Mouse (Mus musculus): Measurements from ENCODE around the gene Carhsp1. TPM values are rescaled to one million over a fixed set of nuclear protein-coding genes. Genes with fewer than 3 reads are reported as not detected.

The Carhsp1 gene
- polyA plus RNA-seq (2012; rRNA removed; ENCODE audit: low replicate concordance): 117 and 125 TPM in 2 replicates

GRCm38 (mm10) chr16:8671551-8672349 lies at the start of gene Carhsp1:
TSS of gene Carhsp1 (minus strand) at chr16:8672155.

GRCm38 (mm10) chr16:8680470-8680869 lies 8.5 kb upstream of the Carhsp1 start, which contains the start of gene Gm5767:
TSS of gene Gm5767 (plus strand) at chr16:8680770.

GRCm38 (mm10) chr16:8637217-8638051 lies 34.5 kb downstream of the Carhsp1 start, which contains the start of the genes Pmm2 and Tmem186:
TSS of gene Pmm2 (plus strand) at chr16:8637674.
TSS of gene Tmem186 (minus strand) at chr16:8637712.

Other genes starting within 250 kb of the Carhsp1 start
- not detected in 2 replicates for gene Tmem114, start 247.0 kb downstream of the Carhsp1 start, polyA plus RNA-seq (2012; rRNA removed; ENCODE audit: low replicate concordance)
- 24.4 and 65.7 TPM in 2 replicates for gene Mettl22, start 201.4 kb downstream of the Carhsp1 start, polyA plus RNA-seq (2012; rRNA removed; ENCODE audit: low replicate concordance)
- 3.3 and 6.9 TPM in 2 replicates for gene Abat, start 158.7 kb downstream of the Carhsp1 start, polyA plus RNA-seq (2012; rRNA removed; ENCODE audit: low replicate concordance)
- 61.5 and 84.5 TPM in 2 replicates for gene Pmm2, start 34.5 kb downstream of the Carhsp1 start, polyA plus RNA-seq (2012; rRNA removed; ENCODE audit: low replicate concordance)
- 12.5 and 15.1 TPM in 2 replicates for gene Tmem186, start 34.4 kb downstream of the Carhsp1 start, polyA plus RNA-seq (2012; rRNA removed; ENCODE audit: low replicate concordance)
- gene Gm5767, start 8.6 kb upstream of the Carhsp1 start, polyA plus RNA-seq (2012; rRNA removed; ENCODE audit: low replicate concordance): 1.6 TPM in 1 of 2 replicates, not detected in the other
- 16.8 and 29.4 TPM in 2 replicates for gene Usp7, start 120.2 kb upstream of the Carhsp1 start, polyA plus RNA-seq (2012; rRNA removed; ENCODE audit: low replicate concordance)
- gene 1810013L24Rik, start 157.9 kb upstream of the Carhsp1 start, polyA plus RNA-seq (2012; rRNA removed; ENCODE audit: low replicate concordance): 17.6 and 25.3 TPM in 2 replicates

Measured in mammary gland, adult 2 months (tissue).